Mouse (Mus musculus) megakaryocyte, embryonic 14.5 days (primary cell): ENCODE measurements around the gene Calm3.

Experiments
- FLI1 ChIP-seq: IDR thresholded peaks from 2 replicates; pipeline ENCODE4 v1.6.1; 2012; ENCODE audit warnings: low read length, inconsistent platforms, mixed read lengths
- GATA1 ChIP-seq: IDR thresholded peaks from 3 replicates; pipeline ENCODE4 v1.6.1; 2012; ENCODE audit warnings: mixed read lengths, low read length, inconsistent platforms, borderline replicate concordance

DNA sequence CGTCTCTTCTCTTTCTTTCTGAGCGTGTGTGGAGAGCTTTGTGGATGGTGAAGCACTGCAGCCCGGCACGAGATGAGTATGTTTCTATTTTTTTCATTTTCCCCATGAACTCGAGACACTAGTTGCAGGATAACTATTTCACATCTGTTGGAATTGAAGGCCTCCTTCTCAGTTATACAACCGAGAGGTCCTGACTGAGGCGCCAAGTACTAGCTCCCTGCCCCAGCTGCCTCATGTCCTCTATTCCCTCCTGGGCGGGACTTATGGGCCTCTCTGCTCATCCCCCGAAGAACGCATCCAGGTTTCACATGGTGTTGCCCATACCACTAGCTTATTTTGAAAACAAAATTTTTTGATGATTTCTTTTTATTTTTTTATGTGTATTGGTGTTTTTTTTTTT is 28.4 kb downstream of the Calm3 start:
- no peak for TF ChIP-seq GATA1
- TF ChIP-seq FLI1: no peak
